Mouse (Mus musculus) forebrain, embryonic 15.5 days (tissue): Measurements from ENCODE around the gene Nav1. TPM values are rescaled to one million over a fixed set of nuclear protein-coding genes. Genes with fewer than 3 reads are reported as not detected.

ENCODE experiments used
- ATAC-seq: fragments of 200-750 bp; cut with Nextera tagmentation; replicated peaks from 2 replicates; pipeline ENCODE4 v1.8.0; 2017; ENCODE audit warnings: mild to moderate bottlenecking, moderate TSS enrichment, moderate library complexity
- H3K27ac ChIP-seq: fragments of 300-500 bp; sonication (generic); replicated peaks from 2 replicates; pipeline ENCODE4 v1.5.1; 2015; ENCODE audit warnings: mild to moderate bottlenecking, inconsistent platforms
- H3K27me3 ChIP-seq: fragments of 300-500 bp; sonication (generic); 2 replicates; pipeline ENCODE4 v1.6.1; 2015; ENCODE audit warnings: inconsistent platforms
- H3K36me3 ChIP-seq: fragments of 300-500 bp; sonication (generic); 2 replicates; pipeline ENCODE4 v1.6.1; 2015; ENCODE audit warnings: mild to moderate bottlenecking, inconsistent platforms
- H3K4me1 ChIP-seq: fragments of 300-500 bp; sonication (generic); 2 replicates; pipeline ENCODE4 v1.6.1; 2015; ENCODE audit warnings: inconsistent platforms
- H3K4me2 ChIP-seq: fragments of 300-500 bp; sonication (generic); replicated peaks from 2 replicates; pipeline ENCODE4 v1.6.1; 2015; ENCODE audit warnings: mild to moderate bottlenecking, inconsistent platforms
- H3K4me3 ChIP-seq: fragments of 300-500 bp; sonication (generic); 2 replicates; pipeline ENCODE4 v1.5.1; 2015; ENCODE audit warnings: mild to moderate bottlenecking, inconsistent platforms
- H3K9ac ChIP-seq: fragments of 300-500 bp; sonication (generic); replicated peaks from 2 replicates; pipeline ENCODE4 v1.6.1; 2015; ENCODE audit warnings: mild to moderate bottlenecking, inconsistent platforms
- H3K9me3 ChIP-seq: fragments of 300-500 bp; sonication (generic); 2 replicates; pipeline ENCODE4 v1.6.1; 2016; ENCODE audit warnings: inconsistent platforms
- WGBS: fragments of 180-500 bp; shearing (Covaris S2); methylation state at CpG from one replicate; pipeline ENCODE4 v1.1.7; 2015; ENCODE audit warnings: mixed read lengths; 5-methylcytosine and 5-hydroxymethylcytosine counted together
- polyA plus RNA-seq: library from polyadenylated mRNA; unstranded; fragments of >200 nt; fragmentation: Nextera tagmentation; extraction: Ambion mirVana; gene quantifications from 2 replicates; pipeline ENCODE4 v1.2.1, GENCODE M21; 2015

Gene Nav1
- polyA plus RNA-seq, 1 experiment from 2014 or later = 48.1 TPM

GRCm38 (mm10) chr1:135507572-135508348 is 99.3 kb downstream of the Nav1 start:
- WGBS = 22% methylated on average over 14 of the region's 14 CpGs
- Histone ChIP-seq H3K9me3 (no peaks in the 10 kb centered on the region), H3K4me1 (peaks cover 41% of the 10 kb centered on the region), H3K27ac (no peak overlapping the region), H3K36me3 (no peaks in the 10 kb centered on the region), H3K4me2 (0 out of 2 replicates have a peak overlapping the region, but pooled peaks have one; percentile 1), H3K9ac (no peak overlapping the region), H3K4me3 (no peak overlapping the region), H3K27me3 (no peaks in the 10 kb centered on the region)
- no peak for ATAC-seq

GRCm38 (mm10) chr1:135505499-135505898 is 101.6 kb downstream of the Nav1 start:
- Histone ChIP-seq H3K9ac (no peak overlapping the region), H3K27me3 (no peaks in the 10 kb centered on the region), H3K9me3 (no peaks in the 10 kb centered on the region), H3K4me3 (no peak overlapping the region), H3K36me3 (no peaks in the 10 kb centered on the region), H3K27ac (no peak overlapping the region), H3K4me2 (no peak overlapping the region), H3K4me1 (peaks cover 33% of the 10 kb centered on the region)
- no peak for ATAC-seq
- WGBS = 86% methylated on average over 7 of the region's 7 CpGs

GRCm38 (mm10) chr1:135503436-135503835 is 103.7 kb downstream of the Nav1 start:
- 90% methylated on average over 2 of the region's 2 CpGs for WGBS
- H3K36me3 ChIP-seq = no peaks in the 10 kb centered on the region
- no peak overlapping the region for H3K4me2 ChIP-seq
- no peaks in the 10 kb centered on the region for H3K9me3 ChIP-seq
- H3K4me3 ChIP-seq = no peak overlapping the region
- no peaks in the 10 kb centered on the region for H3K27me3 ChIP-seq
- no peak for ATAC-seq
- H3K27ac ChIP-seq = no peak overlapping the region
- peaks cover 18% of the 10 kb centered on the region for H3K4me1 ChIP-seq
- H3K9ac ChIP-seq = no peak overlapping the region

GRCm38 (mm10) chr1:135502750-135503149 is 104.3 kb downstream of the Nav1 start:
- no peaks in the 10 kb centered on the region for H3K36me3 ChIP-seq
- no peak overlapping the region for H3K4me2 ChIP-seq
- peaks cover 12% of the 10 kb centered on the region for H3K4me1 ChIP-seq
- H3K27ac ChIP-seq = no peak overlapping the region
- H3K9ac ChIP-seq = no peak overlapping the region
- H3K27me3 ChIP-seq = no peaks in the 10 kb centered on the region
- ATAC-seq = no peak
- no peaks in the 10 kb centered on the region for H3K9me3 ChIP-seq
- 74% methylated on average over 9 of the region's 9 CpGs for WGBS
- no peak overlapping the region for H3K4me3 ChIP-seq

GRCm38 (mm10) chr1:135502135-135502534 is 105.0 kb downstream of the Nav1 start:
- no peak overlapping the region for H3K4me2 ChIP-seq
- peaks cover 7% of the 10 kb centered on the region; the same call in 1 of the 2 replicates for H3K4me1 ChIP-seq
- H3K36me3 ChIP-seq = no peaks in the 10 kb centered on the region
- WGBS = 25% methylated on average over 8 of the region's 8 CpGs
- H3K27me3 ChIP-seq = no peaks in the 10 kb centered on the region
- ATAC-seq = no peak
- no peaks in the 10 kb centered on the region for H3K9me3 ChIP-seq
- H3K9ac ChIP-seq = no peak overlapping the region
- H3K4me3 ChIP-seq = no peak overlapping the region
- H3K27ac ChIP-seq = no peak overlapping the region

GRCm38 (mm10) chr1:135498455-135499358 is 108.4 kb downstream of the Nav1 start:
- ATAC-seq = no peak
- Histone ChIP-seq H3K4me1 (peaks cover 13% of the 10 kb centered on the region), H3K36me3 (no peaks in the 10 kb centered on the region), H3K4me3 (no peak overlapping the region), H3K9me3 (no peaks in the 10 kb centered on the region), H3K9ac (no peak overlapping the region), H3K4me2 (no peak overlapping the region), H3K27ac (no peak overlapping the region), H3K27me3 (no peaks in the 10 kb centered on the region)
- 24% methylated on average over 20 of the region's 20 CpGs for WGBS

- H3K4me1 ChIP-seq = peaks cover 14% of the 10 kb centered on the region
- no peak overlapping the region for H3K4me3 ChIP-seq
- ATAC-seq = no peak
- H3K27ac ChIP-seq = no peak overlapping the region
- no peaks in the 10 kb centered on the region for H3K9me3 ChIP-seq
- 90% methylated on average over 1 of the region's 1 CpGs for WGBS
- no peak overlapping the region for H3K9ac ChIP-seq
- H3K36me3 ChIP-seq = no peaks in the 10 kb centered on the region
- no peaks in the 10 kb centered on the region for H3K27me3 ChIP-seq
- no peak overlapping the region for H3K4me2 ChIP-seq
Observed at GRCm38 (mm10) chr1:135495048-135495447, 112.0 kb downstream of the Nav1 start.

- no peaks in the 10 kb centered on the region for H3K9me3 ChIP-seq
- H3K27me3 ChIP-seq = no peaks in the 10 kb centered on the region
- no peak overlapping the region for H3K4me2 ChIP-seq
- H3K4me3 ChIP-seq = no peak overlapping the region
- no peak for ATAC-seq
- 82% methylated on average over 6 of the region's 6 CpGs for WGBS
- no peak overlapping the region for H3K27ac ChIP-seq
- H3K36me3 ChIP-seq = no peaks in the 10 kb centered on the region
- no peak overlapping the region for H3K9ac ChIP-seq
- H3K4me1 ChIP-seq = peaks cover 14% of the 10 kb centered on the region
Observed at GRCm38 (mm10) chr1:135493862-135494261, 113.2 kb downstream of the Nav1 start.

GRCm38 (mm10) chr1:135492406-135492805 is 114.7 kb downstream of the Nav1 start:
- H3K4me1 ChIP-seq = peaks cover 14% of the 10 kb centered on the region
- H3K27ac ChIP-seq = 0 out of 2 replicates have a peak overlapping the region, but pooled peaks have one; percentile 32
- no peak overlapping the region for H3K9ac ChIP-seq
- no peaks in the 10 kb centered on the region for H3K27me3 ChIP-seq
- no peak for ATAC-seq
- WGBS = 44% methylated on average over 10 of the region's 10 CpGs
- no peaks in the 10 kb centered on the region for H3K36me3 ChIP-seq
- H3K9me3 ChIP-seq = no peaks in the 10 kb centered on the region
- H3K4me2 ChIP-seq = no peak overlapping the region
- H3K4me3 ChIP-seq = no peak overlapping the region

- H3K9me3 ChIP-seq = no peaks in the 10 kb centered on the region
- 60% methylated on average over 10 of the region's 10 CpGs for WGBS
- peaks cover 14% of the 10 kb centered on the region for H3K4me1 ChIP-seq
- H3K4me2 ChIP-seq = no peak overlapping the region
- no peak overlapping the region for H3K9ac ChIP-seq
- no peaks in the 10 kb centered on the region for H3K27me3 ChIP-seq
- H3K36me3 ChIP-seq = no peaks in the 10 kb centered on the region
- no peak for ATAC-seq
- H3K4me3 ChIP-seq = no peak overlapping the region
- no peak overlapping the region for H3K27ac ChIP-seq
Observed at GRCm38 (mm10) chr1:135490931-135491666, 116.0 kb downstream of the Nav1 start.

GRCm38 (mm10) chr1:135488879-135489278 is 118.2 kb downstream of the Nav1 start:
- Histone ChIP-seq H3K9ac (no peak overlapping the region), H3K36me3 (no peaks in the 10 kb centered on the region), H3K27me3 (no peaks in the 10 kb centered on the region), H3K4me2 (no peak overlapping the region), H3K27ac (no peak overlapping the region), H3K4me1 (peaks cover 8% of the 10 kb centered on the region), H3K9me3 (no peaks in the 10 kb centered on the region), H3K4me3 (no peak overlapping the region)
- no peak for ATAC-seq
- 38% methylated on average over 9 of the region's 9 CpGs for WGBS

GRCm38 (mm10) chr1:135485179-135485578 is 121.9 kb downstream of the Nav1 start:
- Histone ChIP-seq H3K9me3 (no peaks in the 10 kb centered on the region), H3K4me2 (no peak overlapping the region)
- 88% methylated on average over 7 of the region's 7 CpGs for WGBS

More at GRCm38 (mm10) chr1:135485179-135485578, 121.9 kb downstream of the Nav1 start:
- no peak overlapping the region for H3K27ac ChIP-seq
- no peaks in the 10 kb centered on the region for H3K4me1 ChIP-seq
- no peak for ATAC-seq
- no peak overlapping the region for H3K4me3 ChIP-seq
- no peak overlapping the region for H3K9ac ChIP-seq
- no peaks in the 10 kb centered on the region for H3K27me3 ChIP-seq
- H3K36me3 ChIP-seq = 0 out of 2 replicates have a peak, but pooled peaks cover 3% of the 10 kb centered on the region
